Mouse (Mus musculus): ENCODE measurements around the gene Fam126a.

Gene Fam126a

DNA sequence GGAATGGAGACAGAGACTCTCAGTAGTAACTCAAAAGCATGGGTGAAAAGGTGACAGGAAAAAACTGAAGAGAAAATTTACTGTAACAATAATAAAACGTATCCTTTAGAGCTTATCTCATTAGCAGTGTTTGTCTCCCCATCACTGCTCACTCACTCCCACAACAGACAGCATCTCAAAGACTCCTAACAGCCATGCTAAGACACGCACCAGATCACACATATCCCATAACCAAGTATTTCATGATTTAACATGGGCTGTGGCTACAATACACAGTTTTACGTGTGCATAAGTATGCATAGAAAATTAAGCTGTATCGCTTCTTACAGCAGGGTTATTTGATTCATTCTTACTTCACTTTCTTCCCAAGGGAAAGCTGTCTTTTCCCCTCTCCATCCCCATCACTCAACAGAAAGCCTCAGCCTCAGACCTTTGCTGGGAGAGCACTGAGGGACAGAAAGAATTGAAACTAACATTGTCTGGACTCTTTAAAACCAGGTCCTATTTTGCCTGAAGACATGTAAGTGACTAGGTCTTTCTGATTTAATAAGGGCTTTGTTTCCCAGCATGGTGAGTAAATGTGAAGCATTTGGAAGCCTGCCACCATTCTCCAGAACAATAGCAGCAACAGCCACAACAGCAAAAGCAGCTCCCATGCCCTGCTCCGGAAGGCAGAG is 37.5 kb downstream of the Fam126a start:
- no peak for DNase-seq (ENCODE audit: low spot score)

DNA sequence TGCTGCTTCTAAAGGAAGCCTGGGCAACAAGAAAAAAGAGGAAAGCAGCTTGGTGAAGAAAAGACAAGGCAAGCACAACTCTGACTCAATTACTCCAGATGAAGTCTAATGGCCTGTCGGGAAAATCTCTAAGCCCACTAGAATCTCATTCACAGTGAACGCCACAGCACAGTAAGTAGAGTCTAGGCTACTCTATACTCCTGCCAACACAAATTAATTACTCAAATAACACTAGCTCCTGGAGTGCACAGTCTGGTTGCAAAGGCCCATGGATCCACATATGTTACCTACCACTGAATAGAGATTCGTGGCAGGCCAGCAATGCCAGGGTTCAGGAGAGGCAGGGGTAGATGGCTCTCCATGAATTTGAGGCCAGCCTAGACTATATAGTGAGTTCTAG is 40.5 kb downstream of the Fam126a start:
- no peak for DNase-seq (ENCODE audit: low spot score)

DNA sequence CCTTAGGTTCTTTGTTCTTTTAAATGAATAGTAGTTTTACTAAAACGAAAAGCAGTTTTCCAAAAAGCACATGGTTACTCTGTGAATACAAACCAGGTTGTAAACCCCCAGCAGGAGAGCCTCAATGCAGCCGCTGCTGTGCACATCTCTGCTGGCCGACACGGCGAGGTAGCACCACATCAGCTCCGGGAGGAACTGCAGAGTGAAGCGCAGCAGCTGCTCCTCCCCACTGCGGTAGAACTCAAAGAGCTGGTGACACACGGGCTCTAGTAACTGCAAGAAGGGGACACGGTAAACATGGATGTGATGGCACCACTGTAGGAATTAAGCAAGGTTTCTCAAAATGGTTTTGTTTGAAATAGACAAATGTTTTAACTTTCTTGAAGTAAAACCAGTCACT is 42.7 kb downstream of the Fam126a start:
- no peak for DNase-seq (ENCODE audit: low spot score)

DNA sequence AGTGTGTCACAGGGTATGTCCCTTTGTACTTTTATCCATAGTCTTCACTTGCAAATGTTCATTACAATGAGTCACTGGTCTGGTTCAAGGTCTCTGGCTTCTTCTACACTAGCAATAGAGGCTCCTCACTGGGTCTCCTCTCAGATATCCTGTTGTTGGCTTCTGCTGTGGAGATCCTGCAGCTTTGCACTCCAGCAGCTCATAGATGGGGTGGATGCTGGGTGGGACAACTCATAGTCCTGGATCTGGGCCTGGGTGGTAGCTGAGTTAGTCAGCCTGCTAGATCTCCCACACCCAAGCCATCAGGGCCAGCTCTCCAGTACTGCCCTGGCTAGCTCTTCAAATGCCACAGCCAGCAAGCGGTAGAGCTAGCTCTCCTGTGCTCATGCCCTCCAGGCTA is 48.4 kb downstream of the Fam126a start:
- DNase-seq (ENCODE audit: low spot score) = no peak

GRCm38 (mm10) chr5:23978516-23978915 is 52.0 kb downstream of the Fam126a start:
- DNase-seq (ENCODE audit: low spot score) = no peak

DNA sequence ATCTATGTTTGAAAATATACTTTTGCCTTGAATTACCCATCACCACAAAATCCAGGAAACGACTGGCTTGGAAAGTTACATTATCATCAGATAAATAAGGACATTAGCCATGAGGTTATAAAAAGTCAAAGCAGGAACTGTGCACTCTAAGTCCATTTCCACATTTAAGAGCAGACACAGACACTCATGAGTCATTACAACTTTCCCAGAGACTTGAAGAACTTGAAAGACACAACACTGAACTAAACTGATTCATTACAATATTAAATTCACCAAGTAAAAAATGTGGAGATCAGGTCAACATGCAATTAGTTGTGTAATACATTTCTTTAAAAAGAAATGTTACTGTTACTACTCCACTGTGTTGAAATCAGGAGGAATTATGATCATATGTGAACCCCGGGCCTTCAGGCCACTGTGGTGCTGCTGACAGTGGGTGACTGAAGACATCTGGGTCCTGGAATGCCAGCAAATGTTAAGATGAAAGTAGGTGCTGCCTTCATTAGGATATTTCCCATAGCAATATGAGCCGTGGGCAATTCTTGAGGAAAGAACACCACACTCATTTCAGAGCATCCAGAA is 55.4 kb downstream of the Fam126a start:
- DNase-seq (ENCODE audit: low spot score) = no peak

DNA sequence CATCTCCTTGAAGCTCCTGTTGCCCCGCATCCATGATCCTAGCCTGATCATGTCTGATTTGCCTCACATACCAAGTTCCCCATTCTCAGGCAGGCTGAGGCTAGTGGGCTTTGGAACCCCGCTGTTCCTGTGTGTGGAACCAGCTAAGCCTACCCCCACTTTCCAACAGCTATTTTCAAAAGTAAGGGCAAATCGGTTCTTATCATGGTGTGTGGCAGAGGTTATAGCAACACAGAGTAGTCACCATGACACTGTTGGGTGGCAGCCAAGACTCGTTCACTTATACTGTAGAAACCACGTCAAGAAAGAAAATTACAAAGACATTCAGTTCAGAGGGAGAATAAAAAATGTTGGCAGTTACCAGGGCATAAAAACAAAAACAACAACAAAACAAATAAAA is 62.8 kb downstream of the Fam126a start:
- DNase-seq (ENCODE audit: low spot score) = no peak

- no peak for DNase-seq (ENCODE audit: low spot score)
These were observed 65.8 kb downstream of the Fam126a start for GRCm38 (mm10) chr5:23964599-23965165.

GRCm38 (mm10) chr5:23953047-23953446 is 77.4 kb downstream of the Fam126a start:
- no peak for DNase-seq (ENCODE audit: low spot score)

GRCm38 (mm10) chr5:23948071-23948470 is 82.4 kb downstream of the Fam126a start:
- DNase-seq (ENCODE audit: low spot score) = no peak

- DNase-seq (ENCODE audit: low spot score) = no peak
These were observed 85.4 kb downstream of the Fam126a start for GRCm38 (mm10) chr5:23945056-23945455.

GRCm38 (mm10) chr5:23943534-23943933 is 87.0 kb downstream of the Fam126a start:
- no peak for DNase-seq (ENCODE audit: low spot score)

DNA sequence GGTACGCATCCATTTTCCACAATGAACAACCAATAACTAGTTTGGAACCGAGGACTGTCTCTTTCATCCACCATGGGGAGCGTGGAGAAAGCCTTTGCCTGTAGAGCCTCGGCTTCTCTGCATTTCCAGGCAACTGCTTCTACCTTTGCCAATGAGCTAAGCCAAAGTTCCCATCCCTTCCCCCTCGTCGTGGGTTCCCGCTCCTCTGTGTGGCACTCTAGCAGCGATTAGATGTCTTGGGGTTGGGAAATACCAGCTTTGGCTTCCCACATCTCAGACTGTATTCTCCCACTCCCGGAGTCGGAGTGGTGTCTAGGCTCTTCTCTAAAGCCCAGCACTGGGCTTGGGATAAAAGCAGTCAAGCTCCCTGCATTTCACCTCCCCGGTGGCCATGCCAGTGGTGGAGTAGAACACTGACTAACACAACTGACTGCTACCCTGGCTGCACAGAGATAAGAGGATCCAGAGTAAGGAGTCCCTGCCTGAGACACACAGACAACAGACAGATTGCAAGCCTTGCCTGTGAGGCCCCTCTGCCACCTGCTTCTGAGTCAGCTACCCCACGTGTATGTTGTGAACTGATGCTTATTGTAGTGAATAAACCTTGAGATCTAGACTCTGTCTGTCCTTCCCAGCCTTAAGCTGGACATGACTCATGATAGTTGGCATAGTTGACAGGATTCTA is 106.9 kb downstream of the Fam126a start:
- no peak for DNase-seq (ENCODE audit: low spot score)

- no peak for DNase-seq (ENCODE audit: low spot score)
These were observed 107.8 kb downstream of the Fam126a start for GRCm38 (mm10) chr5:23922516-23923291.

DNA sequence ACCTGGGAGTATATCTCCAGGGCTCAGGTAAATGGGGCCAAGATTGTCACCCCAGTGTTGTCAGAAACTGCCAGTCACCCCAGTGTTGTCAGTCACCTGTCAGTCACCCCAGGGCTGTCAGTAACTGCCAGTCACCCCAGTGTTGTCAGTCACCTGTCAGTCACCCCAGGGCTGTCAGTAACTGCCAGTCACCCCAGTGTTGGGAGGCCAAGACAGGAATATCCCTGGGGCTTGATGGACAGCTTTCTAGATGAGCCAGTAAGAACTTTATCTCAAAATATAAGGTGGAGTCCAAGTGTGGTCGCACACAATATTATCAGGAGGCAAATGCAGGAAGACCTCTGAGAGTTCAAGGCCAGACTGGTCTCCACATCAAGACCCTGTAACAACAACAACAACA is 109.2 kb downstream of the Fam126a start:
- no peak for DNase-seq (ENCODE audit: low spot score)

DNA sequence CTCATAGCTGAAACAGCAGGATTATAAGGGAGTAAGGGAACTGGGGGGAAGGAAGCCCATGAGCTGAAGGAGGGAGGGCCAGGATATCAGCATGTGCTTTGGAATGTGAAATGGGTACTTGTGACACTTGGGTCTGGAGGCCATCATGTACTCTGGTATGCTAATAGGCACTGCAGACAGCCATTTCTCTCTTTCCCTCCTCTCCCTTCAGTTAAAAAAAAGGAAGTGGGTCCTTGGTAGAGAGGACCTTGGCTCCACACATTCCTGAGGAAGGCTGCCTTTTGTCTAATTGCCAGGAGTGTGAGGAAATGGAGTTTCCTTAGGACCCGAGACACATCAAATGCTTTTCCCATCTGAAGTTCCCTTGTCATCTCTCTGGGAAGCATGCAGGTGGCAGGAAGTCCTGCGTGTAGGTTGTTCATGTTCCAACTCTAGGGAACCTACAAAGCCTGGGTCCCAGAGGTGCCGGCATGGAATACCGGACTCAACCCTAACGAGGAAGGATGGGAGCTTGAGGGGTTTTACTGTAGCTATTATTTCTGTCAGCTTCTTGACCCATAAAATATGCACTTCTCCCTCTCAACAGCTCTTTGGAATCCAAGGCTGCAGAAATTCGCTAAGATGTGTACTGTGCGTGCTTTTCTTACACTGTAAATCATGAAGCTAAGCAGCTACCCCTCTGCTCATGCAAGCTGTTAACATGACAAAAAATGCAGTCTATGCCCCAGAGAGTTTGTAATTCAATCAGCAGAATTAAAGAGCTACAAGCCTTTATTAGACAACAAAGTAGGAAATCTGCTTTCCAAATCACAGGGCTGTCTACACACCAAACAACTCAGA is 110.4 kb downstream of the Fam126a start:
- DNase-seq (ENCODE audit: low spot score) = no peak

DNA sequence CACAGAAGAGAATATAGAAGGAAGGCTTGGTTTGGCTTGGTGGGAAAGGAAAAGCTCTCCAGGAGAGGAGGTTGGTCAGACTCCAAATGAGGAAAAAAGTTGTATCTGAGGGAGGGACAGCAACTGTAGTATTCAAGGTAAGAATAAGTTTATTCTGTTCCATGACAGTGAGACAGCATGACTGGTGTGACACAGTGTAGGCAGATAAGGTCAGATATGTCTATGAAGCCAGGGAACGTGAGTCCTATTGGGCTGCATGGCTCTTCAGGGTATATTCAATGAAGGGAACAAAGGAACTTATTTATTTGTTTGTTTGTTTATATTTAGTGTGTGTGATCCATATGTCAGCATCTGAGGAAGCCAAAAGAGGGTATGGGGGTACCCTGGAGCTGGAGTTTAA is 113.2 kb downstream of the Fam126a start:
- no peak for DNase-seq (ENCODE audit: low spot score)

- no peak for DNase-seq (ENCODE audit: low spot score)
These were observed 118.9 kb downstream of the Fam126a start for GRCm38 (mm10) chr5:23911556-23911955.

DNA sequence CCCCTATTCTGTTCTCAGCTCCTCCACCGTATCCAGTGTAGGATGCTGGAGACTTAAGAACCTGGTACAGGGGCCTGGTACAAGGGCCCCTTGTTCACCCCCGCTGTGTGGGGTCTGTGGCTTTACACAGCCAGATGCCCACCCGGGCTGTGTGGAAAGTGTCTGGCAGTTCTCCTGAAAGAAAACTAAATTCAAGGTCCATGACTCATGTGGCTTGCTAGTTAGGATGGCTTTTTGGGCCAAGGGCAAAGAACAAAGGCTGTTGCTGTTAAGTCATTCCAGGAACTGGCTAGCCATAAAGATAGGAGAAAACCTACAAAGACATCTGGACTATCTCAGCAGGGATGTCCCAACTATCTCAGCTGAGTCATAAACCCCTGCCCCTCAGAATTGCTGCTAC is 121.2 kb downstream of the Fam126a start:
- no peak for DNase-seq (ENCODE audit: low spot score)

GRCm38 (mm10) chr5:23908486-23909090 is 121.9 kb downstream of the Fam126a start:
- peak; percentile 27 for DNase-seq (ENCODE audit: low spot score)

GRCm38 (mm10) chr5:23902221-23902620 is 128.3 kb downstream of the Fam126a start:
- DNase-seq (ENCODE audit: low spot score) = no peak

Data from yolk sac, embryonic 10.5 days (tissue).